Mouse (Mus musculus) midbrain, embryonic 14.5 days (tissue): ENCODE measurements at regions not wholly inside any gene's neighbourhood (a gene's known extent, or its start where the extent isn't known, plus 50 kb on each side); places are given as distances from the start of the nearest gene placed in this dataset.
A peak's percentile ranks its signal among the peaks of the same experiment; 100 is the strongest.

Experiments
- ATAC-seq: fragments of 200-750 bp; cut with Nextera tagmentation; 2 replicates; pipeline ENCODE4 v1.8.0; 2017; ENCODE audit warnings: moderate number of reproducible peaks, moderate library complexity; ENCODE audit not compliant: low FRiP score, low TSS enrichment
- DNase-seq: peaks from one replicate; pipeline ENCODE4 v3.0.0-alpha.2; 2015
- H3K27ac ChIP-seq: fragments of 300-500 bp; sonication (generic); replicated peaks from 2 replicates; pipeline ENCODE4 v1.5.1; 2014; ENCODE audit warnings: mild to moderate bottlenecking, low read depth, low read length, moderate library complexity
- H3K27me3 ChIP-seq: fragments of 300-500 bp; sonication (generic); 2 replicates; pipeline ENCODE4 v1.6.1; 2014; ENCODE audit warnings: low read length, control low read depth, mixed read lengths; ENCODE audit not compliant: control insufficient read depth, insufficient read depth
- H3K36me3 ChIP-seq: fragments of 300-500 bp; sonication (generic); 2 replicates; pipeline ENCODE4 v1.6.1; 2014; ENCODE audit warnings: low read length, control low read depth; ENCODE audit not compliant: control insufficient read depth, insufficient read depth
- H3K4me1 ChIP-seq: fragments of 300-500 bp; sonication (generic); 2 replicates; pipeline ENCODE4 v1.6.1; 2014; ENCODE audit warnings: mild to moderate bottlenecking, antibody characterized with exemption, low read length, control low read depth; ENCODE audit not compliant: control insufficient read depth, insufficient read depth
- H3K4me2 ChIP-seq: fragments of 300-500 bp; sonication (generic); 2 replicates; pipeline ENCODE4 v1.6.1; 2014; ENCODE audit warnings: mild to moderate bottlenecking, low read length, moderate library complexity
- H3K4me3 ChIP-seq: fragments of 300-500 bp; sonication (generic); replicated peaks from 2 replicates; pipeline ENCODE4 v1.5.1; 2014; ENCODE audit warnings: low read depth, low read length
- H3K9ac ChIP-seq: fragments of 300-500 bp; sonication (generic); replicated peaks from 2 replicates; pipeline ENCODE4 v1.6.1; 2014; ENCODE audit warnings: mild to moderate bottlenecking, low read length, moderate library complexity
- H3K9me3 ChIP-seq: fragments of 300-500 bp; sonication (generic); 2 replicates; pipeline ENCODE4 v1.6.1; 2016; ENCODE audit warnings: low read length, control low read depth, mixed read lengths; ENCODE audit not compliant: control insufficient read depth
- WGBS: fragments of 180-500 bp; shearing (Covaris S2); extraction: QIAGEN DNeasy Blood & Tissue Kit; methylation state at CpG from one replicate; pipeline ENCODE4 v1.1.7; 2014; 5-methylcytosine and 5-hydroxymethylcytosine counted together

GRCm38 (mm10) chr14:58605529-58605928 lies 535.2 kb downstream of the Fgf9 start:
- H3K9ac ChIP-seq, result no peak overlapping the region
- ATAC-seq, result no peak
- no peaks in the 10 kb centered on the region for H3K36me3 ChIP-seq
- no peak overlapping the region for H3K4me2 ChIP-seq
- H3K4me1 ChIP-seq, result no peaks in the 10 kb centered on the region
- 73% methylated on average over 4 of the region's 4 CpGs for WGBS
- no peaks in the 10 kb centered on the region for H3K27me3 ChIP-seq
- peak; percentile 13 for DNase-seq
- no peak overlapping the region for H3K27ac ChIP-seq
- H3K9me3 ChIP-seq, result no peaks in the 10 kb centered on the region
- no peak overlapping the region for H3K4me3 ChIP-seq

GRCm38 (mm10) chr14:58598867-58599266 lies 528.5 kb downstream of the Fgf9 start:
- no peak overlapping the region for H3K4me2 ChIP-seq
- no peak for ATAC-seq
- no peak for DNase-seq
- H3K27ac ChIP-seq, result no peak overlapping the region
- no peak overlapping the region for H3K4me3 ChIP-seq
- H3K27me3 ChIP-seq, result no peaks in the 10 kb centered on the region
- H3K36me3 ChIP-seq, result no peaks in the 10 kb centered on the region
- no peaks in the 10 kb centered on the region for H3K4me1 ChIP-seq
- WGBS, result 77% methylated on average over 3 of the region's 3 CpGs
- no peak overlapping the region for H3K9ac ChIP-seq
- H3K9me3 ChIP-seq, result no peaks in the 10 kb centered on the region

GRCm38 (mm10) chr14:58597810-58598209 lies 527.5 kb downstream of the Fgf9 start:
- no peak for DNase-seq
- Histone ChIP-seq H3K4me1 (no peaks in the 10 kb centered on the region), H3K9ac (no peak overlapping the region), H3K27me3 (no peaks in the 10 kb centered on the region), H3K27ac (no peak overlapping the region), H3K36me3 (no peaks in the 10 kb centered on the region), H3K4me2 (no peak overlapping the region), H3K4me3 (no peak overlapping the region), H3K9me3 (no peaks in the 10 kb centered on the region)
- ATAC-seq, result no peak
- 22% methylated on average over 2 of the region's 2 CpGs for WGBS

- no peak for ATAC-seq
- H3K27me3 ChIP-seq, result no peaks in the 10 kb centered on the region
- no peaks in the 10 kb centered on the region for H3K9me3 ChIP-seq
- WGBS, result 97% methylated on average over 2 of the region's 2 CpGs
- no peak overlapping the region for H3K27ac ChIP-seq
- no peak overlapping the region for H3K4me2 ChIP-seq
- no peak for DNase-seq
- H3K4me1 ChIP-seq, result no peaks in the 10 kb centered on the region
- H3K9ac ChIP-seq, result no peak overlapping the region
- no peaks in the 10 kb centered on the region for H3K36me3 ChIP-seq
- no peak overlapping the region for H3K4me3 ChIP-seq
These were observed 526.6 kb downstream of the Fgf9 start for GRCm38 (mm10) chr14:58596936-58597335.

GRCm38 (mm10) chr14:58581806-58582205 lies 511.5 kb downstream of the Fgf9 start:
- H3K27ac ChIP-seq, result no peak overlapping the region
- 92% methylated on average over 5 of the region's 5 CpGs for WGBS
- ATAC-seq (no peak), DNase-seq (no peak)
- H3K4me2 ChIP-seq, result no peak overlapping the region
- H3K4me1 ChIP-seq, result no peaks in the 10 kb centered on the region
- no peaks in the 10 kb centered on the region for H3K9me3 ChIP-seq
- H3K9ac ChIP-seq, result no peak overlapping the region
- no peaks in the 10 kb centered on the region for H3K27me3 ChIP-seq
- H3K36me3 ChIP-seq, result no peaks in the 10 kb centered on the region
- H3K4me3 ChIP-seq, result no peak overlapping the region

DNA sequence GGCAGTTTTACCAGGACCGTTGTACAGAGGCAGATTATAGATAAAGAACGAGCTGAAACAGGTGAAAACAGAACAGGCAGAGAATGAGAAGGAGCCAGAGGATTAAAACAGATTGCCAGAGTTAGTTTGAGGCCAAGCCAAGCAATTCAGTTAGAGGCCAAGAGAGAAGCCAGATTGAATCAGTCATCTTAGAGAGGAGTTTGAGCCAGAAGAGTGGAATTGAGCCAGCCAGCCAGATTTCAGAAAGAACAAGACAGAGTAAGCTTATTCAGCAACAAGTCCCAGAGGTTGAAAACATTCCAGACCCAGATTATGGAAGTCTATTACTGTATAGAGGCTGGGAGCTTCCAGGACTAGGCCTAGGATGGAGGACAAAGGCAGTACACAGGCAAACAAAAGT lies 499.7 kb downstream of the Fgf9 start:
- DNase-seq (no peak), ATAC-seq (no peak)
- Histone ChIP-seq H3K9me3 (no peaks in the 10 kb centered on the region), H3K27ac (no peak overlapping the region), H3K4me3 (no peak overlapping the region), H3K9ac (no peak overlapping the region), H3K36me3 (no peaks in the 10 kb centered on the region), H3K27me3 (no peaks in the 10 kb centered on the region), H3K4me1 (no peaks in the 10 kb centered on the region), H3K4me2 (no peak overlapping the region)
- 88% methylated on average over 2 of the region's 2 CpGs for WGBS

DNA sequence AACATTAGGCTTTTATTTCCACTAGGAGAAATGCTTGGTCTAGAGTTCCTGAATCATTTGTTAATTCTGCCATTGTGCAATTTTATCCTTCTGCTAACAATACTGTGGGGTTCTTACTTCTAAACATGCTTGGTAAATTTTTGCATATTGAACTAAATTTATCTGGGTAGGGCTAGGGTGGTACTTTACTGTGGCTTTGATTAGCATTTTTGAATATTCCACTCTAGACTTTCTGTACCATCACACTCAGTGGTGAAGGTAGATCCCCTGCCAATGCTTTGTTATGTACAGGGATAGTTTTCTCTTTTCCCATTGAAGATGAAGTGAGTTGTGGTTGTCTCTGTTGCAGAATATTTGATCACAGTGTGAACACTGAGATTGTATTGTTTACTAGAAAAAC lies 497.1 kb downstream of the Fgf9 start:
- DNase-seq (no peak), ATAC-seq (no peak)
- H3K9me3 ChIP-seq, result no peaks in the 10 kb centered on the region
- no peaks in the 10 kb centered on the region for H3K4me1 ChIP-seq
- no peaks in the 10 kb centered on the region for H3K36me3 ChIP-seq
- H3K27ac ChIP-seq, result no peak overlapping the region
- no peaks in the 10 kb centered on the region for H3K27me3 ChIP-seq
- H3K4me3 ChIP-seq, result no peak overlapping the region
- no peak overlapping the region for H3K9ac ChIP-seq
- no peak overlapping the region for H3K4me2 ChIP-seq

DNA sequence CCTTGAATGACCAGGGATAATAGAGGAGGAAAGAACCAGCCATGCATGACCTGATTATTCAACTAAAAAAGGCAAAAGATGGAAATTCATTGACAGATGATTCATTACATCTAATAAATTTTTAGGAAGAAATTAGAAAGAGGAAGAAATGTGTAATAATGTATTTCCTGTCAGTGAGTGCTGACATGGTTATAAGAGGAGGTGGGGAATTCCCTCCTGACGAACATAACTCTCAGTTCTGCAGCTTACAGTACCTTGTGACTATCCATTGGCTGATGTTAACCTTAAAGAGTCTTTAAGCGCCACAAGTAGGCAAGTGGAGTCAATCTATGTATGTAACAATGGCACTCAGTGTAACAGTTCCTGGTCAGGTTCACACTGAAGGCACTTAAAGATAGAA lies 492.7 kb downstream of the Fgf9 start:
- Histone ChIP-seq H3K4me1 (no peaks in the 10 kb centered on the region), H3K9me3 (no peaks in the 10 kb centered on the region), H3K4me3 (no peak overlapping the region), H3K27me3 (no peaks in the 10 kb centered on the region), H3K4me2 (no peak overlapping the region), H3K36me3 (no peaks in the 10 kb centered on the region), H3K9ac (no peak overlapping the region), H3K27ac (no peak overlapping the region)
- WGBS, result 84% methylated on average over 2 of the region's 2 CpGs
- DNase-seq (no peak), ATAC-seq (no peak)

DNA sequence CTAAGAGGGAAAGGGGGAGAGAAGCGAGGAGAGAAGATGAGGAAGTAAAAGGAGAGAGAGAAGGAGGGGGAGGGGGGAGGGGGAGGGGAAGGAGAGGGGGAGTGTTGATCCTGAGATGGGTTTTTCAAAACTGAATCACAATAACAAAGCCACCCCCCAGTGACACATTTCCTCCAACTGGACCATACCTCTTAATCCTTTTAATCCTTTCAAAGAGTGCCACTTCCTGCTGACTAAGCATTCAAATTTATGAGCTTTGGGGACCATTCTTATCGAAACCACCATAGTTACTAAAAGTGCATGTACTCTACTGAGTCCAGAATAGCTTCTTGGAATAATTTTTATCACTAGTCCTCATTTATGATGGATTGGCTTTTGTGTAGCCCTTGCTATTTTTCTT lies 480.4 kb downstream of the Fgf9 start:
- Histone ChIP-seq H3K9me3 (0 out of 2 replicates have a peak, but pooled peaks cover 3% of the 10 kb centered on the region), H3K9ac (no peak overlapping the region), H3K27ac (no peak overlapping the region), H3K4me1 (peaks cover under 1% of the 10 kb centered on the region; the same call in 1 of the 2 replicates), H3K4me3 (no peak overlapping the region), H3K4me2 (no peak overlapping the region), H3K27me3 (no peaks in the 10 kb centered on the region), H3K36me3 (no peaks in the 10 kb centered on the region)
- ATAC-seq, result no peak
- no peak for DNase-seq
- WGBS, result 15% methylated on average over 2 of the region's 2 CpGs
